Mouse (Mus musculus): ENCODE results near the gene Zbtb45. TPM values are rescaled to one million over a fixed set of nuclear protein-coding genes. Genes with fewer than 3 reads are reported as not detected.

Gene Zbtb45
- total RNA-seq (2017), result 5.4 and 6.9 TPM in 2 replicates

GRCm38 (mm10) chr7:13010005-13010908 lies at the start of gene Zbtb45:
Gene Zbtb45, minus strand, starts transcription at chr7:13010034.
- peak in 1 of 2 experiments; percentile 77; a peak in 1 of 4 replicates for ATAC-seq (replicated peaks in 1 of 2; ENCODE audit: insufficient read depth in 1 of 2, low FRiP score in 2 of 2, low TSS enrichment in 1 of 2, low read depth in 1 of 2, poor library complexity in 2 of 2, severe bottlenecking in 2 of 2)

- ATAC-seq (replicated peaks in 1 of 2; ENCODE audit: insufficient read depth in 1 of 2, low FRiP score in 2 of 2, low TSS enrichment in 1 of 2, low read depth in 1 of 2, poor library complexity in 2 of 2, severe bottlenecking in 2 of 2), result no peak
These were observed 49.7 kb upstream of the Zbtb45 start for GRCm38 (mm10) chr7:13059536-13059935.

- ATAC-seq (replicated peaks in 1 of 2; ENCODE audit: insufficient read depth in 1 of 2, low FRiP score in 2 of 2, low TSS enrichment in 1 of 2, low read depth in 1 of 2, poor library complexity in 2 of 2, severe bottlenecking in 2 of 2), result no peak
These were observed 47.3 kb upstream of the Zbtb45 start for GRCm38 (mm10) chr7:13056913-13057700.

GRCm38 (mm10) chr7:13054287-13055010 lies 44.6 kb upstream of the Zbtb45 start, which contains the start of gene Mzf1:
Gene Mzf1, minus strand, starts transcription at chr7:13054764.
- ATAC-seq (replicated peaks in 1 of 2; ENCODE audit: insufficient read depth in 1 of 2, low FRiP score in 2 of 2, low TSS enrichment in 1 of 2, low read depth in 1 of 2, poor library complexity in 2 of 2, severe bottlenecking in 2 of 2), result peak; percentile 88 to 94

- ATAC-seq (replicated peaks in 1 of 2; ENCODE audit: insufficient read depth in 1 of 2, low FRiP score in 2 of 2, low TSS enrichment in 1 of 2, low read depth in 1 of 2, poor library complexity in 2 of 2, severe bottlenecking in 2 of 2), result no peak; a peak in 1 of 4 replicates
These were observed 44.1 kb upstream of the Zbtb45 start for GRCm38 (mm10) chr7:13053961-13054286.

GRCm38 (mm10) chr7:13053501-13053900 lies 43.7 kb upstream of the Zbtb45 start:
- no peak for ATAC-seq (replicated peaks in 1 of 2; ENCODE audit: insufficient read depth in 1 of 2, low FRiP score in 2 of 2, low TSS enrichment in 1 of 2, low read depth in 1 of 2, poor library complexity in 2 of 2, severe bottlenecking in 2 of 2)

- no peak for ATAC-seq (replicated peaks in 1 of 2; ENCODE audit: insufficient read depth in 1 of 2, low FRiP score in 2 of 2, low TSS enrichment in 1 of 2, low read depth in 1 of 2, poor library complexity in 2 of 2, severe bottlenecking in 2 of 2)
These were observed 43.2 kb upstream of the Zbtb45 start for GRCm38 (mm10) chr7:13053001-13053400.

- ATAC-seq (replicated peaks in 1 of 2; ENCODE audit: insufficient read depth in 1 of 2, low FRiP score in 2 of 2, low TSS enrichment in 1 of 2, low read depth in 1 of 2, poor library complexity in 2 of 2, severe bottlenecking in 2 of 2), result peak; percentile 81 to 91
These were observed 36.2 kb upstream of the Zbtb45 start for GRCm38 (mm10) chr7:13046084-13046483.

- no peak; a peak in 1 of 4 replicates for ATAC-seq (replicated peaks in 1 of 2; ENCODE audit: insufficient read depth in 1 of 2, low FRiP score in 2 of 2, low TSS enrichment in 1 of 2, low read depth in 1 of 2, poor library complexity in 2 of 2, severe bottlenecking in 2 of 2)
These were observed 34.4 kb upstream of the Zbtb45 start for GRCm38 (mm10) chr7:13044254-13044625.

- peak; percentile 14 to 22; a peak in 1 of 4 replicates for ATAC-seq (replicated peaks in 1 of 2; ENCODE audit: insufficient read depth in 1 of 2, low FRiP score in 2 of 2, low TSS enrichment in 1 of 2, low read depth in 1 of 2, poor library complexity in 2 of 2, severe bottlenecking in 2 of 2)
These were observed 33.8 kb upstream of the Zbtb45 start for GRCm38 (mm10) chr7:13043445-13044253.

GRCm38 (mm10) chr7:13043120-13043444 lies 33.2 kb upstream of the Zbtb45 start:
- no peak for ATAC-seq (replicated peaks in 1 of 2; ENCODE audit: insufficient read depth in 1 of 2, low FRiP score in 2 of 2, low TSS enrichment in 1 of 2, low read depth in 1 of 2, poor library complexity in 2 of 2, severe bottlenecking in 2 of 2)

GRCm38 (mm10) chr7:13042511-13042910 lies 32.7 kb upstream of the Zbtb45 start:
- no peak for ATAC-seq (replicated peaks in 1 of 2; ENCODE audit: insufficient read depth in 1 of 2, low FRiP score in 2 of 2, low TSS enrichment in 1 of 2, low read depth in 1 of 2, poor library complexity in 2 of 2, severe bottlenecking in 2 of 2)

- ATAC-seq (replicated peaks in 1 of 2; ENCODE audit: insufficient read depth in 1 of 2, low FRiP score in 2 of 2, low TSS enrichment in 1 of 2, low read depth in 1 of 2, poor library complexity in 2 of 2, severe bottlenecking in 2 of 2), result no peak
These were observed 31.4 kb upstream of the Zbtb45 start for GRCm38 (mm10) chr7:13041256-13041655.

- ATAC-seq (replicated peaks in 1 of 2; ENCODE audit: insufficient read depth in 1 of 2, low FRiP score in 2 of 2, low TSS enrichment in 1 of 2, low read depth in 1 of 2, poor library complexity in 2 of 2, severe bottlenecking in 2 of 2), result no peak
These were observed 29.3 kb upstream of the Zbtb45 start for GRCm38 (mm10) chr7:13039181-13039580.

GRCm38 (mm10) chr7:13038621-13039169 lies 28.9 kb upstream of the Zbtb45 start:
- peak; percentile 17 to 38; a peak in 3 of 4 replicates for ATAC-seq (replicated peaks in 1 of 2; ENCODE audit: insufficient read depth in 1 of 2, low FRiP score in 2 of 2, low TSS enrichment in 1 of 2, low read depth in 1 of 2, poor library complexity in 2 of 2, severe bottlenecking in 2 of 2)

GRCm38 (mm10) chr7:13037901-13038555 lies 28.2 kb upstream of the Zbtb45 start, which contains the start of gene Ube2m:
Gene Ube2m, minus strand, starts transcription at chr7:13038275.
- peak; percentile 55 to 58 for ATAC-seq (replicated peaks in 1 of 2; ENCODE audit: insufficient read depth in 1 of 2, low FRiP score in 2 of 2, low TSS enrichment in 1 of 2, low read depth in 1 of 2, poor library complexity in 2 of 2, severe bottlenecking in 2 of 2)
